Mouse (Mus musculus) G1E (cell line): ENCODE results near the gene Abr. TPM values are rescaled to one million over a fixed set of nuclear protein-coding genes. Genes with fewer than 3 reads are reported as not detected.

Experiments
- ATAC-seq: 2 replicates; pipeline ENCODE4 v1.8.0; 2016; ENCODE audit warnings: mild to moderate bottlenecking; ENCODE audit not compliant: insufficient number of reproducible peaks, poor library complexity, low FRiP score, severe bottlenecking; ENCODE audit errors: extremely low read depth
- DNase-seq: peaks from one replicate; pipeline ENCODE4 v3.0.0; 2012; ENCODE audit warnings: low spot score
- H3K27me3 ChIP-seq: 2 replicates; pipeline ENCODE4 v1.6.1; 2012; ENCODE audit warnings: mild to moderate bottlenecking, low read length, inconsistent platforms; ENCODE audit not compliant: insufficient read depth
- H3K36me3 ChIP-seq: replicated peaks from 2 replicates; pipeline ENCODE3; 2012; ENCODE audit warnings: mild to moderate bottlenecking, inconsistent platforms
- H3K4me1 ChIP-seq: 2 replicates; pipeline ENCODE4 v1.6.1; 2012; ENCODE audit warnings: low read depth, low read length, inconsistent platforms, mixed read lengths; ENCODE audit not compliant: insufficient read depth
- H3K4me3 ChIP-seq: 2 replicates; pipeline ENCODE4 v1.5.1; 2012; ENCODE audit warnings: low read depth, mild to moderate bottlenecking, inconsistent platforms, low read length, moderate library complexity, mixed read lengths
- H3K9me3 ChIP-seq: replicated peaks from 2 replicates; pipeline ENCODE4 v1.6.1; 2012; ENCODE audit warnings: inconsistent platforms
- CTCF ChIP-seq: IDR thresholded peaks from 2 replicates; pipeline ENCODE4 v1.5.1; 2012; ENCODE audit warnings: low read depth, low read length, inconsistent platforms, mixed read lengths
- GATA1 ChIP-seq: IDR thresholded peaks from 2 replicates; pipeline ENCODE4 v1.6.1; 2012; ENCODE audit warnings: borderline replicate concordance, low read length, inconsistent platforms, mixed read lengths
- GATA2 ChIP-seq: IDR thresholded peaks from 2 replicates; pipeline ENCODE4 v1.6.1; 2012; ENCODE audit warnings: low read depth, low read length, inconsistent platforms, borderline replicate concordance
- POLR2AphosphoS5 ChIP-seq: IDR thresholded peaks from 2 replicates; pipeline ENCODE4 v1.6.1; 2012; ENCODE audit warnings: low read depth, low read length, inconsistent platforms; ENCODE audit not compliant: insufficient replicate concordance
- TAL1 ChIP-seq: conservative IDR thresholded peaks from 2 replicates; pipeline ENCODE4 v1.6.1; 2012; ENCODE audit warnings: low read depth, low read length, inconsistent platforms, mixed read lengths
- polyA plus RNA-seq: library from polyadenylated mRNA; stranded (reverse); fragments of >175 nt; gene quantifications from 2 replicates; pipeline ENCODE4 v1.2.3, GENCODE M21; 2012
- total RNA-seq, 2 experiments: library from RNA; stranded (forward) in 1 of 2; stranded (reverse) in 1 of 2; fragments of 200-1000 nt in 1 of 2; fragments of >200 nt in 1 of 2; fragmentation: Nextera tagmentation in 1 of 2; gene quantifications; 2 replicates each; pipeline ENCODE4 v1.2.3; 2014 to 2017

Abr gene
- total and polyA plus RNA-seq, 3 experiments = 0.82 TPM; not detected in 2

- DNase-seq = no peak
- ATAC-seq = no peak
- no peak overlapping the region for H3K4me3 ChIP-seq
- TF ChIP-seq CTCF (no peak), GATA2 (no peak), TAL1 (no peak), GATA1 (no peak), POLR2AphosphoS5 (no peak)
- no peaks in the 10 kb centered on the region for H3K4me1 ChIP-seq
- H3K9me3 ChIP-seq = no peaks in the 10 kb centered on the region
- no peaks in the 10 kb centered on the region for H3K36me3 ChIP-seq
- H3K27me3 ChIP-seq = peaks cover 20% of the 10 kb centered on the region
Observed at GRCm38 (mm10) chr11:76465879-76466278, 156.2 kb downstream of the Abr start.

GRCm38 (mm10) chr11:76461696-76462095 is 160.4 kb downstream of the Abr start:
- Histone ChIP-seq H3K4me3 (no peak overlapping the region), H3K4me1 (no peaks in the 10 kb centered on the region), H3K9me3 (no peaks in the 10 kb centered on the region), H3K27me3 (peaks cover 16% of the 10 kb centered on the region), H3K36me3 (no peaks in the 10 kb centered on the region)
- TF ChIP-seq POLR2AphosphoS5 (no peak), GATA2 (no peak), TAL1 (no peak), CTCF (no peak), GATA1 (no peak)
- no peak for DNase-seq
- ATAC-seq = no peak

- Histone ChIP-seq H3K4me1 (no peaks in the 10 kb centered on the region), H3K4me3 (no peak overlapping the region), H3K27me3 (peaks cover 15% of the 10 kb centered on the region), H3K36me3 (no peaks in the 10 kb centered on the region), H3K9me3 (no peaks in the 10 kb centered on the region)
- DNase-seq = no peak
- TF ChIP-seq GATA2 (no peak), CTCF (no peak), GATA1 (no peak), TAL1 (no peak), POLR2AphosphoS5 (no peak)
- no peak for ATAC-seq
Observed at GRCm38 (mm10) chr11:76461201-76461600, 160.9 kb downstream of the Abr start.

GRCm38 (mm10) chr11:76459489-76459888 is 162.6 kb downstream of the Abr start:
- Histone ChIP-seq H3K36me3 (no peaks in the 10 kb centered on the region), H3K4me3 (no peak overlapping the region), H3K4me1 (no peaks in the 10 kb centered on the region), H3K9me3 (no peaks in the 10 kb centered on the region), H3K27me3 (peaks cover 13% of the 10 kb centered on the region)
- DNase-seq (no peak), ATAC-seq (no peak)
- TF ChIP-seq GATA1 (no peak), TAL1 (no peak), POLR2AphosphoS5 (no peak), GATA2 (no peak), CTCF (no peak)

GRCm38 (mm10) chr11:76458730-76459129 is 163.4 kb downstream of the Abr start:
- no peaks in the 10 kb centered on the region for H3K36me3 ChIP-seq
- TF ChIP-seq GATA2 = no peak
- no peak for TF ChIP-seq POLR2AphosphoS5
- TF ChIP-seq TAL1 = no peak
- TF ChIP-seq GATA1 = no peak
- TF ChIP-seq CTCF = no peak
- H3K4me1 ChIP-seq = no peaks in the 10 kb centered on the region

GRCm38 (mm10) chr11:76456897-76457296 is 165.2 kb downstream of the Abr start:
- Histone ChIP-seq H3K9me3 (no peaks in the 10 kb centered on the region), H3K27me3 (peaks cover 15% of the 10 kb centered on the region), H3K4me3 (no peak overlapping the region), H3K36me3 (no peaks in the 10 kb centered on the region), H3K4me1 (no peaks in the 10 kb centered on the region)
- ATAC-seq (no peak), DNase-seq (no peak)
- TF ChIP-seq TAL1 (no peak), CTCF (no peak), GATA1 (no peak), GATA2 (no peak), POLR2AphosphoS5 (no peak)

More at GRCm38 (mm10) chr11:76458730-76459129, 163.4 kb downstream of the Abr start:
- H3K27me3 ChIP-seq = peaks cover 11% of the 10 kb centered on the region
- H3K9me3 ChIP-seq = no peaks in the 10 kb centered on the region
- no peak overlapping the region for H3K4me3 ChIP-seq
- DNase-seq (no peak), ATAC-seq (no peak)

- no peak for TF ChIP-seq POLR2AphosphoS5
- TF ChIP-seq GATA2 = no peak
- TF ChIP-seq TAL1 = no peak
- peak; percentile 96 for TF ChIP-seq CTCF
- TF ChIP-seq GATA1 = no peak
- Histone ChIP-seq H3K27me3 (peaks cover 19% of the 10 kb centered on the region), H3K4me3 (no peak overlapping the region), H3K4me1 (no peaks in the 10 kb centered on the region), H3K9me3 (no peaks in the 10 kb centered on the region), H3K36me3 (no peaks in the 10 kb centered on the region)
- no peak for ATAC-seq
- peak; percentile 60 for DNase-seq
Observed at GRCm38 (mm10) chr11:76456233-76456632, 165.9 kb downstream of the Abr start.
